Mouse (Mus musculus) limb, embryonic 13.5 days (tissue): ENCODE data around the gene 1700025G04Rik. TPM values are rescaled to one million over a fixed set of nuclear protein-coding genes. Genes with fewer than 3 reads are reported as not detected.

ENCODE experiments used
- ATAC-seq: fragments of 200-750 bp; cut with Nextera tagmentation; 2 replicates; pipeline ENCODE4 v1.8.0; 2017; ENCODE audit warnings: low read depth, moderate number of reproducible peaks, moderate TSS enrichment; ENCODE audit not compliant: low FRiP score
- H3K27ac ChIP-seq: fragments of 300-500 bp; sonication (generic); 2 replicates; pipeline ENCODE4 v1.5.1; 2015; ENCODE audit warnings: inconsistent platforms, mild to moderate bottlenecking, moderate library complexity
- H3K27me3 ChIP-seq: fragments of 300-500 bp; sonication (generic); 2 replicates; pipeline ENCODE4 v1.6.1; 2015; ENCODE audit warnings: mild to moderate bottlenecking, inconsistent platforms
- H3K36me3 ChIP-seq: fragments of 300-500 bp; sonication (generic); 2 replicates; pipeline ENCODE4 v1.6.1; 2015; ENCODE audit warnings: inconsistent platforms, mild to moderate bottlenecking, moderate library complexity
- H3K4me1 ChIP-seq: fragments of 300-500 bp; sonication (generic); 2 replicates; pipeline ENCODE4 v1.6.1; 2015; ENCODE audit warnings: inconsistent platforms
- H3K4me2 ChIP-seq: fragments of 300-500 bp; sonication (generic); replicated peaks from 2 replicates; pipeline ENCODE4 v1.6.1; 2015; ENCODE audit warnings: inconsistent platforms, mild to moderate bottlenecking, moderate library complexity
- H3K4me3 ChIP-seq: fragments of 300-500 bp; sonication (generic); 2 replicates; pipeline ENCODE4 v1.5.1; 2015; ENCODE audit warnings: moderate library complexity, mild to moderate bottlenecking, inconsistent platforms
- H3K9ac ChIP-seq: fragments of 300-500 bp; sonication (generic); 2 replicates; pipeline ENCODE4 v1.6.1; 2015; ENCODE audit warnings: mild to moderate bottlenecking, inconsistent platforms
- H3K9me3 ChIP-seq: fragments of 300-500 bp; sonication (generic); 2 replicates; pipeline ENCODE4 v1.6.1; 2016; ENCODE audit warnings: inconsistent platforms
- WGBS: fragments of 180-500 bp; shearing (Covaris S2); methylation state at CpG from one replicate; pipeline ENCODE4 v1.1.7; 2015; 5-methylcytosine and 5-hydroxymethylcytosine counted together
- polyA plus RNA-seq: library from polyadenylated mRNA; unstranded; fragments of >200 nt; fragmentation: Nextera tagmentation; extraction: Ambion mirVana; gene quantifications from 2 replicates; pipeline ENCODE4 v1.2.1, GENCODE M21; 2015

The 1700025G04Rik gene
- polyA plus RNA-seq, 1 experiment from 2014 or later: 28.3 TPM

- H3K4me2 ChIP-seq: no peak overlapping the region
- H3K4me3 ChIP-seq: no peak overlapping the region
- H3K4me1 ChIP-seq: peaks cover 5% of the 10 kb centered on the region; the same call in 1 of the 2 replicates
- WGBS: 78% methylated on average over 4 of the region's 4 CpGs
- no peaks in the 10 kb centered on the region for H3K27me3 ChIP-seq
- ATAC-seq: no peak
- H3K36me3 ChIP-seq: peaks cover 15% of the 10 kb centered on the region
- no peaks in the 10 kb centered on the region for H3K9me3 ChIP-seq
- H3K27ac ChIP-seq: no peak overlapping the region
- no peak overlapping the region for H3K9ac ChIP-seq
These were observed 182.9 kb downstream of the 1700025G04Rik start for GRCm38 (mm10) chr1:151907014-151907413.

GRCm38 (mm10) chr1:151900706-151901360 lies 189.1 kb downstream of the 1700025G04Rik start:
- H3K27ac ChIP-seq: no peak overlapping the region
- no peaks in the 10 kb centered on the region for H3K27me3 ChIP-seq
- no peak for ATAC-seq
- H3K9ac ChIP-seq: no peak overlapping the region
- no peak overlapping the region for H3K4me2 ChIP-seq
- H3K4me3 ChIP-seq: no peak overlapping the region
- no peaks in the 10 kb centered on the region for H3K9me3 ChIP-seq
- no peaks in the 10 kb centered on the region for H3K36me3 ChIP-seq
- peaks cover 31% of the 10 kb centered on the region for H3K4me1 ChIP-seq
- WGBS: 50% methylated on average over 12 of the region's 12 CpGs

- Histone ChIP-seq H3K9ac (no peak overlapping the region), H3K4me3 (no peak overlapping the region), H3K9me3 (no peaks in the 10 kb centered on the region), H3K4me2 (no peak overlapping the region), H3K36me3 (no peaks in the 10 kb centered on the region), H3K27ac (no peak overlapping the region), H3K4me1 (peaks cover 31% of the 10 kb centered on the region), H3K27me3 (no peaks in the 10 kb centered on the region)
- ATAC-seq: no peak
- 86% methylated on average over 7 of the region's 7 CpGs for WGBS
These were observed 190.0 kb downstream of the 1700025G04Rik start for GRCm38 (mm10) chr1:151899964-151900363.

GRCm38 (mm10) chr1:151895406-151895805 lies 194.5 kb downstream of the 1700025G04Rik start:
- Histone ChIP-seq H3K9me3 (no peaks in the 10 kb centered on the region), H3K36me3 (no peaks in the 10 kb centered on the region), H3K4me2 (no peak overlapping the region), H3K27me3 (no peaks in the 10 kb centered on the region), H3K27ac (no peak overlapping the region), H3K9ac (no peak overlapping the region), H3K4me3 (no peak overlapping the region), H3K4me1 (peaks cover 46% of the 10 kb centered on the region)
- 68% methylated on average over 4 of the region's 4 CpGs for WGBS
- ATAC-seq: no peak

- no peak overlapping the region for H3K9ac ChIP-seq
- H3K36me3 ChIP-seq: no peaks in the 10 kb centered on the region
- 79% methylated on average over 5 of the region's 5 CpGs for WGBS
- no peak overlapping the region for H3K4me3 ChIP-seq
- no peak overlapping the region for H3K27ac ChIP-seq
- no peaks in the 10 kb centered on the region for H3K9me3 ChIP-seq
- ATAC-seq: no peak
- no peaks in the 10 kb centered on the region for H3K27me3 ChIP-seq
- no peak overlapping the region for H3K4me2 ChIP-seq
- peaks cover 52% of the 10 kb centered on the region for H3K4me1 ChIP-seq
These were observed 195.9 kb downstream of the 1700025G04Rik start for GRCm38 (mm10) chr1:151893976-151894375.

GRCm38 (mm10) chr1:151892008-151892407 lies 197.9 kb downstream of the 1700025G04Rik start:
- Histone ChIP-seq H3K27ac (peak overlapping the region; percentile 90), H3K36me3 (no peaks in the 10 kb centered on the region), H3K9ac (no peak overlapping the region), H3K4me1 (peaks cover 63% of the 10 kb centered on the region), H3K4me3 (no peak overlapping the region), H3K9me3 (no peaks in the 10 kb centered on the region), H3K4me2 (no peak overlapping the region), H3K27me3 (no peaks in the 10 kb centered on the region)
- 86% methylated on average over 5 of the region's 5 CpGs for WGBS
- ATAC-seq: no peak

- no peaks in the 10 kb centered on the region for H3K9me3 ChIP-seq
- H3K36me3 ChIP-seq: no peaks in the 10 kb centered on the region
- peak overlapping the region; percentile 90 for H3K27ac ChIP-seq
- H3K4me3 ChIP-seq: no peak overlapping the region
- H3K9ac ChIP-seq: no peak overlapping the region
- H3K27me3 ChIP-seq: no peaks in the 10 kb centered on the region
- 60% methylated on average over 9 of the region's 9 CpGs for WGBS
- no peak for ATAC-seq
- 0 out of 2 replicates have a peak overlapping the region, but pooled peaks have one; percentile 27 for H3K4me2 ChIP-seq
- peaks cover 64% of the 10 kb centered on the region for H3K4me1 ChIP-seq
These were observed 198.7 kb downstream of the 1700025G04Rik start for GRCm38 (mm10) chr1:151891194-151891593.

GRCm38 (mm10) chr1:151890041-151890621 lies 199.8 kb downstream of the 1700025G04Rik start:
- Histone ChIP-seq H3K27ac (peak overlapping the region; percentile 90), H3K27me3 (no peaks in the 10 kb centered on the region), H3K4me2 (peak overlapping the region; percentile 27; the same call in 1 of the 2 replicates), H3K4me1 (peaks cover 70% of the 10 kb centered on the region), H3K36me3 (no peaks in the 10 kb centered on the region), H3K4me3 (no peak overlapping the region), H3K9me3 (no peaks in the 10 kb centered on the region), H3K9ac (no peak overlapping the region)
- 34% methylated on average over 14 of the region's 14 CpGs for WGBS
- peak; percentile 92 for ATAC-seq

GRCm38 (mm10) chr1:151887631-151888030 lies 202.3 kb downstream of the 1700025G04Rik start:
- Histone ChIP-seq H3K4me1 (peaks cover 78% of the 10 kb centered on the region), H3K4me2 (0 out of 2 replicates have a peak overlapping the region, but pooled peaks have one; percentile 9), H3K27ac (peak overlapping the region; percentile 48; the same call in 1 of the 2 replicates), H3K9ac (no peak overlapping the region), H3K9me3 (no peaks in the 10 kb centered on the region), H3K36me3 (no peaks in the 10 kb centered on the region), H3K4me3 (no peak overlapping the region), H3K27me3 (no peaks in the 10 kb centered on the region)
- no peak for ATAC-seq
- 48% methylated on average over 5 of the region's 5 CpGs for WGBS

- H3K4me3 ChIP-seq: no peak overlapping the region
- ATAC-seq: no peak
- 81% methylated on average over 10 of the region's 10 CpGs for WGBS
- no peaks in the 10 kb centered on the region for H3K9me3 ChIP-seq
- H3K4me2 ChIP-seq: no peak overlapping the region
- H3K27me3 ChIP-seq: no peaks in the 10 kb centered on the region
- no peak overlapping the region for H3K9ac ChIP-seq
- 0 out of 2 replicates have a peak overlapping the region, but pooled peaks have one; percentile 23 for H3K27ac ChIP-seq
- no peaks in the 10 kb centered on the region for H3K36me3 ChIP-seq
- H3K4me1 ChIP-seq: peaks cover 74% of the 10 kb centered on the region
These were observed 202.8 kb downstream of the 1700025G04Rik start for GRCm38 (mm10) chr1:151887126-151887525.

GRCm38 (mm10) chr1:151886171-151886570 lies 203.8 kb downstream of the 1700025G04Rik start:
- Histone ChIP-seq H3K9me3 (no peaks in the 10 kb centered on the region), H3K4me2 (no peak overlapping the region), H3K9ac (no peak overlapping the region), H3K4me1 (peaks cover 66% of the 10 kb centered on the region), H3K36me3 (no peaks in the 10 kb centered on the region), H3K27me3 (no peaks in the 10 kb centered on the region), H3K4me3 (no peak overlapping the region), H3K27ac (no peak overlapping the region)
- ATAC-seq: no peak
- WGBS: 78% methylated on average over 2 of the region's 2 CpGs

- Histone ChIP-seq H3K27ac (no peak overlapping the region), H3K9me3 (no peaks in the 10 kb centered on the region), H3K36me3 (no peaks in the 10 kb centered on the region), H3K4me3 (no peak overlapping the region), H3K9ac (no peak overlapping the region), H3K4me1 (peaks cover 21% of the 10 kb centered on the region), H3K27me3 (no peaks in the 10 kb centered on the region), H3K4me2 (no peak overlapping the region)
- ATAC-seq: no peak
- WGBS: 87% methylated on average over 1 of the region's 1 CpGs
These were observed 208.7 kb downstream of the 1700025G04Rik start for GRCm38 (mm10) chr1:151881253-151881652.
